Mouse (Mus musculus) bone marrow macrophage, adult 2 months (primary cell): Measurements from ENCODE around the gene Igf2bp3. TPM values are rescaled to one million over a fixed set of nuclear protein-coding genes. Genes with fewer than 3 reads are reported as not detected.
"Not testable (repeated sequence)": the region's sequence is repeated elsewhere in the genome, so short reads cannot be mapped to it uniquely, and the experiment has no call there.

Experiments
- H3K27ac ChIP-seq: 2 replicates; pipeline ENCODE4 v1.5.1; 2012; ENCODE audit warnings: low read depth, low read length; ENCODE audit not compliant: insufficient read depth
- H3K4me1 ChIP-seq: 2 replicates; pipeline ENCODE4 v1.6.1; 2012; ENCODE audit warnings: low read length; ENCODE audit not compliant: control insufficient read depth, insufficient read depth
- H3K4me3 ChIP-seq: 2 replicates; pipeline ENCODE4 v1.5.1; 2012; ENCODE audit warnings: mild to moderate bottlenecking, low read length, moderate library complexity; ENCODE audit not compliant: insufficient read depth
- CTCF ChIP-seq: IDR thresholded peaks from 2 replicates; pipeline ENCODE4 v1.5.1; 2012; ENCODE audit warnings: low read depth, mild to moderate bottlenecking, low read length, moderate library complexity
- POLR2A ChIP-seq: IDR thresholded peaks from 2 replicates; pipeline ENCODE4 v1.6.1; 2012; ENCODE audit warnings: mild to moderate bottlenecking, low read depth, low read length, borderline replicate concordance
- polyA plus RNA-seq: library from polyadenylated mRNA; stranded (reverse); fragments of >200 nt; gene quantifications from 2 replicates; pipeline ENCODE4 v1.2.4, GENCODE M21; 2012; ENCODE audit not compliant: missing spikeins, insufficient read depth, insufficient read length

The Igf2bp3 gene
- polyA plus RNA-seq, result 0.68 and 0.79 TPM in 2 replicates

GRCm38 (mm10) chr6:49214928-49215747 is at the start of gene Igf2bp3:
TSS of gene Igf2bp3 (minus strand) at chr6:49214957.
- TF ChIP-seq CTCF (no peak), POLR2A (no peak)
- Histone ChIP-seq H3K4me1 (peaks cover 17% of the 10 kb centered on the region), H3K4me3 (peak within 1 kb of the TSS; percentile 93), H3K27ac (peak within 1 kb of the TSS; percentile 79)

GRCm38 (mm10) chr6:49264446-49264845 is 49.7 kb upstream of the Igf2bp3 start:
- H3K4me3 ChIP-seq, H3K27ac ChIP-seq: not testable (repeated sequence)
- H3K4me1 ChIP-seq, result peaks cover 21% of the 10 kb centered on the region

DNA sequence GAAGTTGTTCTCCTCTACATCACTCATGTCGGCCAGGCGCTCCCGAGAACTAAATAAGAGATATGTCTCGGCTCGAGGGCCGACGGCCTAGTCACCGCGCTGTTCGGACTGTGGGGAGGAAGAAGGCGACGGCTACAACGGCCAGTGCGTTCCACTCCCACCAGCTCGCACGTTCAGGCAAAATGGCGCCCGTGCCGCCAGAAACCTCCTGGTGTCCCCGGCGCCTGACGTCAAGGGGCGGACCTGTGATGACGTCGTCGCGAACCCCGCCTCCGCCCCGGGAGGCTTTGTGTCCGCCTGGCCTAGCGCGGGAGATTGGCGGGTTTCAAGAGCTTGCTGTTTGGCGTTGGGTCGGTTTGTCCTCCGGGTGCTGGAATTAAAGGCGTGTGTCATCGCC is 49.1 kb upstream of the Igf2bp3 start, which contains the start of gene Tra2a:
TSS of gene Tra2a (minus strand) at position 187 of the 397 bp plus-strand sequence.
- H3K27ac ChIP-seq, result peak within 1 kb of the TSS; percentile 72
- peaks cover 21% of the 10 kb centered on the region for H3K4me1 ChIP-seq
- H3K4me3 ChIP-seq, result peak within 1 kb of the TSS; percentile 73
- TF ChIP-seq CTCF, result no peak
- no peak for TF ChIP-seq POLR2A

GRCm38 (mm10) chr6:49263081-49263846 is 48.5 kb upstream of the Igf2bp3 start:
- peak overlapping the region; percentile 72 for H3K27ac ChIP-seq
- H3K4me1 ChIP-seq, result peaks cover 21% of the 10 kb centered on the region
- TF ChIP-seq POLR2A (no peak), CTCF (no peak)

GRCm38 (mm10) chr6:49262421-49262820 is 47.7 kb upstream of the Igf2bp3 start:
- Histone ChIP-seq H3K27ac (no peak overlapping the region), H3K4me1 (peaks cover 21% of the 10 kb centered on the region), H3K4me3 (peak overlapping the region; percentile 73)
- TF ChIP-seq POLR2A, result no peak
- TF ChIP-seq CTCF, result no peak

More at GRCm38 (mm10) chr6:49263081-49263846, 48.5 kb upstream of the Igf2bp3 start:
- H3K4me3 ChIP-seq, result peak overlapping the region; percentile 73

- TF ChIP-seq CTCF (no peak), POLR2A (no peak)
- H3K27ac ChIP-seq, result no peak overlapping the region
- H3K4me1 ChIP-seq, result peaks cover 18% of the 10 kb centered on the region
- H3K4me3 ChIP-seq, result no peak overlapping the region
These were observed 45.0 kb upstream of the Igf2bp3 start for GRCm38 (mm10) chr6:49259711-49260110.

DNA sequence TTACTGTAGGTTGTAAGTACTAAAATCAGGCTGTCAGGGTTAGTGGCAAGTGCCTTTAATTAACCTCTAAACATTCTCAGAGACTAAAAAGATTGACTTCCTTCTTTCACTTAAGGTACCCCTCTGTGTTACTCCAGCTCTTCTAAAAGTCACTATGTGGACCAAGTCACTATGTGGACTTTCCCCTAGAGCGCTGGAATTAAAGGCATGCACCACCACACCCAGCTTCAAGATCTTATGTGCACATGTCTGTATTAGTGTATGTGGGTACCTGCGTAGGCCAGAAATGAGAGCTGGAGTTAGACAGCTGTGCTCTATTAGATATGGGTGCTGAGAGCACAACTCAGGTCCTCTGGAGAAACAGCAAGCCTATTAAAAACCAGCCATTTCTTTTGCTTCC is 43.1 kb upstream of the Igf2bp3 start:
- H3K4me3 ChIP-seq, result no peak overlapping the region
- TF ChIP-seq CTCF (no peak), POLR2A (no peak)
- no peak overlapping the region for H3K27ac ChIP-seq
- H3K4me1 ChIP-seq, result peaks cover 14% of the 10 kb centered on the region

DNA sequence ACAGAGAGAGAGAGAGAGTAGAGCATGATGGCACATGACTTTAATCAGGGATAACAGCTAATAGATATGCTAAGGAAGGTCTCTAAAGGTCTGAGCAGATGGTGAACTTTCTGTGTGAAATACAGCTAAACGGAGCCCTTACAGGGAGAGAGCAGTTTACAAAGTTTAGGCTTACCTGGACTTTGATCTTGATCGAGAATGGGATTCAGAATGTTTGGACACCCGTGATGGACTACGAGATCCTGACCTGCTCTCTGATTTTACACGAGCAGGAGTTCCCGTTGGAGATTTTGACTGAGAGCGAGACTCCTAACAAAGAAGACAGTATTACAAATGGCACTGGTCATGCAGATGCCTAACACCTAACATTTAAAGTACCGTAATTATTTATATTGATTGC is 37.5 kb upstream of the Igf2bp3 start:
- H3K27ac ChIP-seq, result no peak overlapping the region
- no peak overlapping the region for H3K4me3 ChIP-seq
- peaks cover 10% of the 10 kb centered on the region for H3K4me1 ChIP-seq
- TF ChIP-seq CTCF, result no peak
- no peak for TF ChIP-seq POLR2A

- TF ChIP-seq POLR2A (no peak), CTCF (no peak)
- H3K4me1 ChIP-seq, result peaks cover 10% of the 10 kb centered on the region
- H3K27ac ChIP-seq, result no peak overlapping the region
- H3K4me3 ChIP-seq, result no peak overlapping the region
These were observed 36.4 kb upstream of the Igf2bp3 start for GRCm38 (mm10) chr6:49251199-49251598.

- no peak overlapping the region for H3K4me3 ChIP-seq
- H3K4me1 ChIP-seq, result peaks cover 10% of the 10 kb centered on the region
- H3K27ac ChIP-seq, result no peak overlapping the region
- TF ChIP-seq POLR2A (no peak), CTCF (no peak)
These were observed 32.5 kb upstream of the Igf2bp3 start for GRCm38 (mm10) chr6:49247246-49247645.
